Mouse (Mus musculus) urinary bladder, adult 2 months (tissue): ENCODE data around the gene Tmem86b. TPM values are rescaled to one million over a fixed set of nuclear protein-coding genes. Genes with fewer than 3 reads are reported as not detected.

Experiments
- polyA plus RNA-seq: library from polyadenylated mRNA; depleted of rRNA; stranded (reverse); fragments of >200 nt; gene quantifications from 2 replicates; pipeline ENCODE4 v1.2.3, GENCODE M21; 2012; rRNA removed

Gene Tmem86b
- polyA plus RNA-seq, 1 experiment: 19.2 TPM

Other genes starting within 250 kb of the Tmem86b start
- not detected in 2 replicates for gene Gp6, start 233.7 kb downstream of the Tmem86b start, polyA plus RNA-seq
- 22.3 and 24.7 TPM in 2 replicates for gene Rdh13, start 185.8 kb downstream of the Tmem86b start, polyA plus RNA-seq
- 19.2 and 21.2 TPM in 2 replicates for gene Eps8l1, start 170.7 kb downstream of the Tmem86b start, polyA plus RNA-seq
- 72.0 and 159 TPM in 2 replicates for gene Ppp1r12c, start 129.7 kb downstream of the Tmem86b start, polyA plus RNA-seq
- 7.5 and 8.8 TPM in 2 replicates for gene Tnnt1, start 115.0 kb downstream of the Tmem86b start, polyA plus RNA-seq
- 5.1 and 5.5 TPM in 2 replicates for gene Tnni3, start 107.2 kb downstream of the Tmem86b start, polyA plus RNA-seq
- 3.5 and 4.0 TPM in 2 replicates for gene Dnaaf3, start 99.0 kb downstream of the Tmem86b start, polyA plus RNA-seq
- gene Syt5, start 83.9 kb downstream of the Tmem86b start, polyA plus RNA-seq: 0.74 and 0.78 TPM in 2 replicates
- gene Ptprh, start 27.4 kb downstream of the Tmem86b start, polyA plus RNA-seq: not detected in 2 replicates
- gene Ppp6r1, start 27.6 kb upstream of the Tmem86b start, polyA plus RNA-seq: 130 and 140 TPM in 2 replicates
- gene Hspbp1, start 53.6 kb upstream of the Tmem86b start, polyA plus RNA-seq: 33.0 and 33.5 TPM in 2 replicates
- gene Brsk1, start 59.2 kb upstream of the Tmem86b start, polyA plus RNA-seq: 10.1 and 12.8 TPM in 2 replicates
- 0.99 and 1.1 TPM in 2 replicates for gene Tmem150b, start 93.8 kb upstream of the Tmem86b start, polyA plus RNA-seq
- 69.0 and 73.6 TPM in 2 replicates for gene Kmt5c, start 108.7 kb upstream of the Tmem86b start, polyA plus RNA-seq
- 40.5 and 61.3 TPM in 2 replicates for gene Cox6b2, start 121.7 kb upstream of the Tmem86b start, polyA plus RNA-seq
- 0.06 and 0.08 TPM in 2 replicates for gene Fam71e2, start 139.9 kb upstream of the Tmem86b start, polyA plus RNA-seq
- 0.61 and 0.62 TPM in 2 replicates for gene Il11, start 151.4 kb upstream of the Tmem86b start, polyA plus RNA-seq
- not detected in 2 replicates for gene Tmem190, start 151.5 kb upstream of the Tmem86b start, polyA plus RNA-seq
- gene Tmem238, start 158.2 kb upstream of the Tmem86b start, polyA plus RNA-seq: 13.6 and 14.6 TPM in 2 replicates
- 448 and 645 TPM in 2 replicates for gene Rpl28, start 161.5 kb upstream of the Tmem86b start, polyA plus RNA-seq
- gene Ube2s, start 181.2 kb upstream of the Tmem86b start, polyA plus RNA-seq: 115 and 129 TPM in 2 replicates
- gene Shisa7, start 213.3 kb upstream of the Tmem86b start, polyA plus RNA-seq: 1.1 and 1.3 TPM in 2 replicates
- 16.3 and 19.4 TPM in 2 replicates for gene Isoc2b, start 238.8 kb upstream of the Tmem86b start, polyA plus RNA-seq
- 17.1 and 21.3 TPM in 2 replicates for gene Isoc2a, start 245.7 kb upstream of the Tmem86b start, polyA plus RNA-seq